Mouse (Mus musculus): Measurements from ENCODE around the gene 5430419D17Rik. TPM values are rescaled to one million over a fixed set of nuclear protein-coding genes. Genes with fewer than 3 reads are reported as not detected.
A peak's percentile ranks its signal among the peaks of the same experiment; 100 is the strongest.

The 5430419D17Rik gene
- polyA plus RNA-seq, 1 experiment = 0.04 TPM

GRCm38 (mm10) chr7:131236091-131236490, 61.9 kb downstream of the 5430419D17Rik start:
- H3ac ChIP-seq (ENCODE audit: control insufficient read depth, insufficient read length) = no peak overlapping the region
- no peak overlapping the region for H3K4me3 ChIP-seq
- no peaks in the 10 kb centered on the region for H3K27me3 ChIP-seq (ENCODE audit: control insufficient read depth, insufficient read depth, insufficient read length)
- H3K79me2 ChIP-seq (ENCODE audit: control insufficient read depth, insufficient read depth) = no peaks in the 10 kb centered on the region
- peak overlapping the region; percentile 61 for H3K4me2 ChIP-seq (ENCODE audit: low read depth)
- H3K36me3 ChIP-seq (ENCODE audit: control insufficient read depth, insufficient read depth) = no peaks in the 10 kb centered on the region
- TF ChIP-seq SRF (IDR thresholded peaks at IDR 0.05; ENCODE audit: control insufficient read depth, insufficient read length, low read depth) (no peak), MYOD1 (IDR thresholded peaks at IDR 0.05; ENCODE audit: control insufficient read depth in 1 of 3, insufficient read length in 2 of 3, low read depth in 2 of 3) (no peak), CEBPB (IDR thresholded peaks at IDR 0.05; ENCODE audit: insufficient read depth, poor library complexity, severe bottlenecking) (no peak), MYOG (IDR thresholded peaks at IDR 0.05; ENCODE audit: control insufficient read depth in 1 of 3, insufficient read depth in 1 of 3, insufficient read length in 2 of 3, low read depth in 2 of 3) (no peak), POLR2A (IDR thresholded peaks at IDR 0.05; ENCODE audit: insufficient read length, low read depth) (no peak), TCF3 (IDR thresholded peaks at IDR 0.05; ENCODE audit: insufficient read length, low read depth) (no peak), TCF12 (IDR thresholded peaks at IDR 0.05; ENCODE audit: insufficient read depth, poor library complexity, severe bottlenecking) (no peak), REST (IDR thresholded peaks at IDR 0.05; ENCODE audit: insufficient read depth, insufficient read length) (no peak), USF1 (IDR thresholded peaks at IDR 0.05; ENCODE audit: low read depth) (no peak), POLR2AphosphoS2 (IDR thresholded peaks at IDR 0.05; ENCODE audit: insufficient read length, low read depth) (no peak), MAX (IDR thresholded peaks at IDR 0.05; ENCODE audit: low read depth) (no peak), E2F4 (IDR thresholded peaks at IDR 0.05; ENCODE audit: insufficient read depth) (no peak)

- no peaks in the 10 kb centered on the region for H3K27me3 ChIP-seq (ENCODE audit: control insufficient read depth, insufficient read depth, insufficient read length)
- no peaks in the 10 kb centered on the region for H3K36me3 ChIP-seq (ENCODE audit: control insufficient read depth, insufficient read depth)
- H3ac ChIP-seq (ENCODE audit: control insufficient read depth, insufficient read length) = no peak overlapping the region
- no peak overlapping the region for H3K4me2 ChIP-seq (ENCODE audit: low read depth)
- TF ChIP-seq MAX (IDR thresholded peaks at IDR 0.05; ENCODE audit: low read depth) = peak; percentile 19
- TF ChIP-seq TCF12 (IDR thresholded peaks at IDR 0.05; ENCODE audit: insufficient read depth, poor library complexity, severe bottlenecking) = no peak
- TF ChIP-seq POLR2A (IDR thresholded peaks at IDR 0.05; ENCODE audit: insufficient read length, low read depth) = no peak
- TF ChIP-seq E2F4 (IDR thresholded peaks at IDR 0.05; ENCODE audit: insufficient read depth) = no peak
- TF ChIP-seq SRF (IDR thresholded peaks at IDR 0.05; ENCODE audit: control insufficient read depth, insufficient read length, low read depth) = no peak
- TF ChIP-seq REST (IDR thresholded peaks at IDR 0.05; ENCODE audit: insufficient read depth, insufficient read length) = peak; percentile 54
- no peak overlapping the region for H3K4me3 ChIP-seq
- H3K79me2 ChIP-seq (ENCODE audit: control insufficient read depth, insufficient read depth) = no peaks in the 10 kb centered on the region
These were observed 70.8 kb downstream of the 5430419D17Rik start for GRCm38 (mm10) chr7:131244993-131245392.

GRCm38 (mm10) chr7:131256841-131257240, 82.6 kb downstream of the 5430419D17Rik start:
- TF ChIP-seq SRF (IDR thresholded peaks at IDR 0.05; ENCODE audit: control insufficient read depth, insufficient read length, low read depth) (no peak), USF1 (IDR thresholded peaks at IDR 0.05; ENCODE audit: low read depth) (no peak), MYOG (IDR thresholded peaks at IDR 0.05; ENCODE audit: control insufficient read depth in 1 of 3, insufficient read depth in 1 of 3, insufficient read length in 2 of 3, low read depth in 2 of 3) (no peak), MYOD1 (IDR thresholded peaks at IDR 0.05; ENCODE audit: control insufficient read depth in 1 of 3, insufficient read length in 2 of 3, low read depth in 2 of 3) (no peak), MAX (IDR thresholded peaks at IDR 0.05; ENCODE audit: low read depth) (no peak), E2F4 (IDR thresholded peaks at IDR 0.05; ENCODE audit: insufficient read depth) (no peak), POLR2A (IDR thresholded peaks at IDR 0.05; ENCODE audit: insufficient read length, low read depth) (no peak), TCF12 (IDR thresholded peaks at IDR 0.05; ENCODE audit: insufficient read depth, poor library complexity, severe bottlenecking) (no peak), POLR2AphosphoS2 (IDR thresholded peaks at IDR 0.05; ENCODE audit: insufficient read length, low read depth) (no peak), CEBPB (IDR thresholded peaks at IDR 0.05; ENCODE audit: insufficient read depth, poor library complexity, severe bottlenecking) (no peak), TCF3 (IDR thresholded peaks at IDR 0.05; ENCODE audit: insufficient read length, low read depth) (no peak), REST (IDR thresholded peaks at IDR 0.05; ENCODE audit: insufficient read depth, insufficient read length) (no peak)
- Histone ChIP-seq H3K36me3 (ENCODE audit: control insufficient read depth, insufficient read depth) (no peaks in the 10 kb centered on the region), H3K4me2 (ENCODE audit: low read depth) (no peak overlapping the region), H3K79me2 (ENCODE audit: control insufficient read depth, insufficient read depth) (no peaks in the 10 kb centered on the region), H3K27me3 (ENCODE audit: control insufficient read depth, insufficient read depth, insufficient read length) (no peaks in the 10 kb centered on the region), H3K4me3 (no peak overlapping the region), H3ac (ENCODE audit: control insufficient read depth, insufficient read length) (no peak overlapping the region)

- Histone ChIP-seq H3K4me2 (ENCODE audit: low read depth) (no peak overlapping the region), H3K27me3 (ENCODE audit: control insufficient read depth, insufficient read depth, insufficient read length) (no peaks in the 10 kb centered on the region), H3K36me3 (ENCODE audit: control insufficient read depth, insufficient read depth) (no peaks in the 10 kb centered on the region), H3ac (ENCODE audit: control insufficient read depth, insufficient read length) (no peak overlapping the region), H3K79me2 (ENCODE audit: control insufficient read depth, insufficient read depth) (no peaks in the 10 kb centered on the region), H3K4me3 (no peak overlapping the region)
- TF ChIP-seq CEBPB (IDR thresholded peaks at IDR 0.05; ENCODE audit: insufficient read depth, poor library complexity, severe bottlenecking) (no peak), TCF12 (IDR thresholded peaks at IDR 0.05; ENCODE audit: insufficient read depth, poor library complexity, severe bottlenecking) (no peak), POLR2A (IDR thresholded peaks at IDR 0.05; ENCODE audit: insufficient read length, low read depth) (no peak), POLR2AphosphoS2 (IDR thresholded peaks at IDR 0.05; ENCODE audit: insufficient read length, low read depth) (no peak), E2F4 (IDR thresholded peaks at IDR 0.05; ENCODE audit: insufficient read depth) (no peak), USF1 (IDR thresholded peaks at IDR 0.05; ENCODE audit: low read depth) (no peak), SRF (IDR thresholded peaks at IDR 0.05; ENCODE audit: control insufficient read depth, insufficient read length, low read depth) (no peak)
These were observed 83.1 kb downstream of the 5430419D17Rik start for GRCm38 (mm10) chr7:131257309-131257708.

- Histone ChIP-seq H3K4me2 (ENCODE audit: low read depth) (no peak overlapping the region), H3K27me3 (ENCODE audit: control insufficient read depth, insufficient read depth, insufficient read length) (no peaks in the 10 kb centered on the region), H3ac (ENCODE audit: control insufficient read depth, insufficient read length) (no peak overlapping the region), H3K79me2 (ENCODE audit: control insufficient read depth, insufficient read depth) (no peaks in the 10 kb centered on the region), H3K36me3 (ENCODE audit: control insufficient read depth, insufficient read depth) (no peaks in the 10 kb centered on the region), H3K4me3 (no peak overlapping the region)
- no peak for TF ChIP-seq POLR2AphosphoS2 (IDR thresholded peaks at IDR 0.05; ENCODE audit: insufficient read length, low read depth)
- TF ChIP-seq TCF3 (IDR thresholded peaks at IDR 0.05; ENCODE audit: insufficient read length, low read depth) = no peak
- TF ChIP-seq POLR2A (IDR thresholded peaks at IDR 0.05; ENCODE audit: insufficient read length, low read depth) = no peak
- TF ChIP-seq E2F4 (IDR thresholded peaks at IDR 0.05; ENCODE audit: insufficient read depth) = no peak
- no peak for TF ChIP-seq USF1 (IDR thresholded peaks at IDR 0.05; ENCODE audit: low read depth)
These were observed 86.7 kb downstream of the 5430419D17Rik start for GRCm38 (mm10) chr7:131260946-131261345.
